Mouse (Mus musculus): ENCODE measurements around the gene Bicc1.

DNA sequence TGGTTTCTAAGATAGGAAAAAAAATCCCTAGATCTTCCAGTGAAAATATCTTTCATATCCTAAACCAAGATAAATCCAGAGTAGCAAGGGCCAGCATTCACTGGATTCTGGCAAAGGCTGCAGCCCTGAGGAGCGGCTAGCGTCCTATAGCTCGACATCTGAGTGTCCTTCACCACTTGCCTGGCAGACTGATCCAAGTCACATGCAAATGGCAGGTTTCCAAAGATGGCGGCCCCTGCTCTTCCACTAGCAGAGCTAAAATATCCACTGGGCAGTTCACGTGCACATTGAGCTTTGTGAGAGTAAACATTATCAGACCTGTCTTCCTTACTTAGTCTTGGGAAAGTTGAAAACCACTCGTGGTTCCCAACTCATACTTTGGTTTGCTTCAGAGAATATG lies 222.1 kb downstream of the Bicc1 start:
- TF ChIP-seq CTCF (conservative IDR thresholded peaks at IDR 0.05; ENCODE audit: low read length) (no peak), NANOG (IDR thresholded peaks at IDR 0.05; ENCODE audit: borderline replicate concordance, low read length) (no peak)

All from E14TG2a.4 (cell line).